Comparison of ENCODE assay signal across 14 mouse cellular contexts in the genomic region with DNA sequence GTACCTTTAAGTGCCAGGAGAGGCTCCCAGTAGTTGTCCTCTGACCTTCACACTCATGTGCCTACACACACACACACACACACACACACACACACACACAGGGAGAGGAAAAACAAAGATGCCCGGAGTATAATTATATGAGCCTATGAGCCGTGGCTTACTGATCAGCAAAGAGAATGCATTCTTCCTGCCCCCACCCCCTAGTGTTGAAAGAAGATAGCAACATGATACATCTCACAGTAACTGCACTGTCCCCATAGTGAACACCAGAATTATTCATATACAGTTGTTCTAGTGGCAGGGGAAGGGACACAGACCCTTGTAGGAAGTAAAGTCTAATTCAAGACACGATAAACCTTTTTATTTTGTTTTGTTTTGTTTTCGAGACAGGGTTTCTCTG. TPM values are rescaled to one million over a fixed set of nuclear protein-coding genes. Genes with fewer than 3 reads are reported as not detected.
"Had no signal": no experiment of that assay in that cellular context is flagged by ENCODE, and none has a peak within 500 bp of the region (broad histone marks: within the 10 kb centered on the region; RNA-seq: fewer than 3 reads in every experiment).

No protein-coding gene starts in this region.

- DNase-seq: kidney, adult 18-20 months; kidney, postnatal 14 days; left cerebral cortex, postnatal 4 days; lung, postnatal 36 days; midbrain, embryonic 14.5 days; thymus, adult 2 months; thymus, postnatal 25 days had no signal

- H3K36me3 ChIP-seq: limb, embryonic 13.5 days; liver, embryonic 15.5 days; lung, embryonic 15.5 days; midbrain, embryonic 10.5 days; neural tube, embryonic 15.5 days had no signal

- H3K4me3 ChIP-seq: limb, embryonic 13.5 days; liver, embryonic 15.5 days; lung, embryonic 15.5 days; midbrain, embryonic 10.5 days; myocyte; neural tube, embryonic 15.5 days had no signal

- H3K27ac ChIP-seq: limb, embryonic 13.5 days; liver, embryonic 15.5 days; lung, embryonic 15.5 days; midbrain, embryonic 10.5 days; neural tube, embryonic 15.5 days had no signal

- H3K27me3 ChIP-seq: limb, embryonic 13.5 days; liver, embryonic 15.5 days; lung, embryonic 15.5 days; neural tube, embryonic 15.5 days had no signal

RNA-seq across cellular contexts. Expression of a gene that starts 19.8 kb away (rescaled TPM):
- total RNA-seq: liver, adult 2 months had no signal
